Mouse (Mus musculus): ENCODE results near the gene Dysf.

The Dysf gene

DNA sequence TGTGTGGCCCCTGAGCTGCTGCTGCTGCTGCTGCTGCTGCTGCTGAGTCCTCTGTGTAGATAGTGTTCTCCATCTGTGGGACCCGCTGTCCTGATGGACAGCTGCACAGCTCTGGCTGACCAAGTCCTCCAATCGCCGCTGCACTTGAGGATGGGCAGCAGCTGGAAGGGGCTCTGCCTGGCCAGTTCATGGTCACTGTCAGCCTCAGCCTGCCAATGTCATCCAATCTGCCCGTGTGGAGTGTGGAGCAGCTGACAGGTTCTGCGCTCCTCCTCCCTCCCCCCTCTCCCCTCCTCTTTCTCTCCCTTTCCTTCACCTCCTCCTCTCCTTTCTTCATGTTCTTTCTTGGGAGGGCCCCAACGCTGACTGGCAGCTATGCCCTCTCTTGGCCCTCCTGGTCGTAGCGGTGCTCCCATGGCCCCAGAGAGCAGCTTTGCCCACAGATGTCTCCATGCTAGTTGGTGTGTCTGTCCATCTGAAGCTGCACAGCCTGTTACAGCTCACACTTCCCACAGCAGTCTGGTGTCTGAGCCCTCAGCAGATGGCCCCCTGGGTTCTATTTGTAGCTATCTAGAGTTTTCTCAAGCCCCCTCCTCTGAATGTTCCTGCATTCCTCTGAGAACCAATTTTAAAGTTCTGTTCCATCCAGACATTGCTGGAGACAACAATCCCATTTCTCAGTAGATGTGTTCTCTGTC, 223.8 kb downstream of the Dysf start:
- no peak for DNase-seq (ENCODE audit: low spot score in 2 of 2)

DNA sequence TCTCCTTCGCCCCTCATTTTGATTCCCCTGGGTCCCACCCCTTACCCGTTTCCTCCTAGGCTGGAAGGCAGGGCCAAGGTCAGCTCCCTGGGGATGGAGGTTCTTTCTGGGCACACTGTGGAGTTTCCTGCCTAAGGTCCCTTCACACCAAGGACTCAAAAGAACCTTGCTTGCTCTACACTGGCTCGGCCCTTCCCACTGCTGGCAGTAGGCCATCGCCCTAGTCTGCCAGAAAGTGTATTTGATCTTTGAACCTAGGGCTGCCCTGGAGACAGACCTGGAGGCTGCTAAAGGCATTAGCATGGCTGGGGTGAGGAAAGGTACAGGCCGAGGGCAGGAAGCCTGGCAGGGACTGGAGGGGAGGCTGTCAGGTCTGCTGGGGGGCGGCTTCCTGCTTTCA, 225.4 kb downstream of the Dysf start:
- no peak for DNase-seq (ENCODE audit: low spot score in 2 of 2)

DNA sequence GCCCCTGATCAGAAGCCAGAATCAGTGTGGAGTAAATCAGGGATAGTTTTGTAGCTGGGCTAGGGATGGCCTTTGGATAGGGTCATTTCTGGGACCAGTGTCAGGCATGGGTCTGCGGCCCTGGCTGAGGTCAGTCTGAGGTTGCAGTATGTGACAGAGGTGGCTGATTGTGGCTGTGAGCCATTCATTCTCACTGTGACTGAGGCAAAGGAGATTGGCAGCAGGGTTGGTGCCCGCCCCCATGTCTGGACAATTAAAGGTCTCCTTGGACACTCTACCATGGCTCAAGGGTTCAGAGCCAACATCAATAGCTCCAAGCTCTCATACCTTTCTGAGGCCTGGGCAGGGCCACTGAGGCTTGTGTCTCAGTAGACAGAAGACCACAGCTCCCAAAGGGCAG, 227.0 kb downstream of the Dysf start:
- no peak for DNase-seq (ENCODE audit: low spot score in 2 of 2)

DNA sequence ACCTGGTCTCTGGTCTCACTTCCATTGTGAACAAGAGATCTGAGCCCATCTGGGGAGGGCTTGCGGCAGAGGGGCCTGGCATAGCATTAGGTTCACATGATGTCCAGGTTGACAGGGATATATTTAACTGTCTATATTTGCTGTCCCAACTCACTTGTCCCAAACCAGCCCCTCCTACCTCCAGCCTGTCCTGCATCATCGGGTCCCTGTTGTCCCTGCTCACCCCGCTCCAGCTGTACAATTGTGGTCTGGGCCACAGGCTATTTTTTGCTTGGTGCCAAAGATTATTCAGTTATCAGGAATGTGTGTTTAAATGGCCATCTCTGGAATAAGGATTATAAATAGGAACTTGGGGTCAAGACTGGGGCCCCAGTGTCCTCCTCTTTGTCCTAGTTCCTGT, 235.0 kb downstream of the Dysf start:
- DNase-seq (ENCODE audit: low spot score in 2 of 2), result no peak

DNA sequence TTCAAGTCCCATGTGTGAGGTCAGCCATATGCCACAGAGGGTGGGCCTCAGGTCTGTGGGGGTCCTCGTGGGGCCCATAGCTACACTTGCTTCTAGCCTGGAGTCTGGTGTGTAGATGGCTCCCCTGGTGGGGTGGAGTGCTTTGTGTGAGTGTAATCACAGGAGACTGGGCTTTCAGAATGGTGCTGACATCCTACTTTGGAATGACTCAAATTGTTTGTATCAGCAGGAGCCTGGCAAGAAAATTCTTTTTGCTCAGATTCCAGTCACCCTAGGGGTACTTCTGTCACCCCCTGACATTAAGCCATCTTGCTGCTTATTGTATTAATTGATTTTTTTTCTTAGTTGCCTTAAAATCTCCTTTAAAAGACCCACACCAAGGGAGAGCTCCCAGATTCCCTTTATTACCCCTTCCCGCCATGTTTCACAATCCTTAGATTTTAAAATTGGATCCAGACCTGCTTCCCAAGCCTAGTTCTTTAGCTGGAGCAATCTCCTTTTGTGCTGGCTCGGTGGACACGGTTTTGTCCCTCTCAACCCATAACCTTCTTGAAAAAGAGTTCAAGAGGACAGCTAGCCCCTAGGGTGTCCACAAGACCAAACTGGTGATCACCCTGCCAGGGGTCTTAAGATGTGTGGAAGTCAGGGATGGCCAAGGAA, 237.8 kb downstream of the Dysf start:
- DNase-seq (ENCODE audit: low spot score in 2 of 2), result no peak

DNA sequence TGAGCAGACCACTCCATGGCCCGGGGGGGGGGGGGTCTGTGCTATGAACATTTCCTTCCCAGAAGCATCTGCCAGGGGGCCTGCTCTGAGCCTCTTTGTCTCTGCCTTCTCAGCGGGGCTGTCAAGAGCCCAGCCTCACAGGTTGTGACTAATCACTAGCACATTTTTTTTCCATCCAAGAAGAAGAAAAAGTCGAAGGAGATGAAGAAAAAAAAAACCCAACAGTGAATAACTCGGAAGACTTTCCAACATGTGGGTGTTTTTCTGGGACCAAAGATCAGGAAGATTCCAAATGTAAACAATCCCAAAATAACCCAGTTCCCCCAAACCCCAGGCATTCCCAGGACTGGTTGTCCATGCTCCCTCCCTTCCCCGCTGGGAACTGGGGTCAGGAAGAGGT, 238.6 kb downstream of the Dysf start:
- DNase-seq (ENCODE audit: low spot score in 2 of 2), result no peak
